Mouse (Mus musculus) forebrain, embryonic 11.5 days (tissue): ENCODE measurements around the gene Olfr853. TPM values are rescaled to one million over a fixed set of nuclear protein-coding genes. Genes with fewer than 3 reads are reported as not detected.

ENCODE experiments used
- ATAC-seq: fragments of 200-750 bp; cut with Nextera tagmentation; replicated peaks from 2 replicates; pipeline ENCODE4 v1.8.0; 2017; ENCODE audit warnings: moderate TSS enrichment; ENCODE audit not compliant: low FRiP score
- DNase-seq: peaks from one replicate; pipeline ENCODE4 v3.0.0-alpha.2; 2017; ENCODE audit warnings: low spot score
- H3K27ac ChIP-seq: fragments of 300-500 bp; sonication (generic); 2 replicates; pipeline ENCODE4 v1.5.1; 2014; ENCODE audit warnings: low read depth, low read length
- H3K27me3 ChIP-seq: fragments of 300-500 bp; sonication (generic); 2 replicates; pipeline ENCODE4 v1.6.1; 2014; ENCODE audit warnings: mild to moderate bottlenecking, low read length, mixed read lengths; ENCODE audit not compliant: control insufficient read depth, insufficient read depth
- H3K36me3 ChIP-seq: fragments of 300-500 bp; sonication (generic); 2 replicates; pipeline ENCODE4 v1.6.1; 2014; ENCODE audit warnings: mild to moderate bottlenecking, low read length, moderate library complexity, mixed read lengths; ENCODE audit not compliant: control insufficient read depth, insufficient read depth
- H3K4me1 ChIP-seq: fragments of 300-500 bp; sonication (generic); replicated peaks from 2 replicates; pipeline ENCODE4 v1.6.1; 2014; ENCODE audit warnings: low read length, mixed read lengths; ENCODE audit not compliant: control insufficient read depth, insufficient read depth
- H3K4me2 ChIP-seq: fragments of 300-500 bp; sonication (generic); 2 replicates; pipeline ENCODE4 v1.6.1; 2014; ENCODE audit warnings: low read depth, mild to moderate bottlenecking, low read length, moderate library complexity, mixed read lengths; ENCODE audit not compliant: severe bottlenecking
- H3K4me3 ChIP-seq: fragments of 300-500 bp; sonication (generic); 2 replicates; pipeline ENCODE4 v1.5.1; 2014; ENCODE audit warnings: low read depth, low read length
- H3K9ac ChIP-seq: fragments of 300-500 bp; sonication (generic); 2 replicates; pipeline ENCODE4 v1.6.1; 2014; ENCODE audit warnings: low read length
- H3K9me3 ChIP-seq: fragments of 300-500 bp; sonication (generic); 2 replicates; pipeline ENCODE4 v1.6.1; 2016; ENCODE audit warnings: low read length, mixed read lengths; ENCODE audit not compliant: control insufficient read depth
- WGBS: fragments of 180-500 bp; shearing (Covaris S2); extraction: QIAGEN DNeasy Blood & Tissue Kit; methylation state at CpG from one replicate; pipeline ENCODE4 v1.1.7; 2014; 5-methylcytosine and 5-hydroxymethylcytosine counted together
- polyA plus RNA-seq: library from polyadenylated mRNA; unstranded; fragments of >200 nt; fragmentation: Nextera tagmentation; extraction: Ambion mirVana; gene quantifications from 2 replicates; pipeline ENCODE4 v1.2.1, GENCODE M21; 2014

Gene Olfr853
- not detected in 2 replicates for polyA plus RNA-seq

- Histone ChIP-seq H3K36me3 (no peaks in the 10 kb centered on the region), H3K9me3 (no peaks in the 10 kb centered on the region; the same call in 1 of the 2 replicates), H3K4me2 (no peak within 1 kb of the TSS), H3K4me1 (no peaks in the 10 kb centered on the region), H3K27me3 (no peaks in the 10 kb centered on the region), H3K9ac (no peak within 1 kb of the TSS), H3K4me3 (no peak within 1 kb of the TSS), H3K27ac (no peak within 1 kb of the TSS)
- 86% methylated on average over 1 of the region's 1 CpGs for WGBS
- DNase-seq (no peak), ATAC-seq (no peak)
These were observed at the start of gene Olfr853 for GRCm38 (mm10) chr9:19540976-19541375. Olfr853 (minus strand) TSS chr9:19541076.

- Histone ChIP-seq H3K27ac (no peak within 1 kb of the TSS), H3K36me3 (no peaks in the 10 kb centered on the region), H3K9ac (no peak within 1 kb of the TSS), H3K27me3 (no peaks in the 10 kb centered on the region), H3K4me2 (no peak within 1 kb of the TSS), H3K9me3 (no peaks in the 10 kb centered on the region; the same call in 1 of the 2 replicates), H3K4me3 (no peak within 1 kb of the TSS), H3K4me1 (no peaks in the 10 kb centered on the region)
- no peak for DNase-seq
- ATAC-seq: no peak
These were observed 41.4 kb upstream of the Olfr853 start, which contains the start of gene Olfr855 for GRCm38 (mm10) chr9:19582317-19582716. Olfr855 (plus strand) TSS chr9:19582617.

GRCm38 (mm10) chr9:19567282-19567681 lies 26.4 kb upstream of the Olfr853 start, which contains the start of gene Olfr854:
Olfr854 (minus strand) TSS chr9:19567382.
- no peak within 1 kb of the TSS for H3K9ac ChIP-seq
- H3K4me1 ChIP-seq: no peaks in the 10 kb centered on the region
- ATAC-seq (no peak), DNase-seq (no peak)
- no peaks in the 10 kb centered on the region for H3K36me3 ChIP-seq
- no peak within 1 kb of the TSS for H3K4me2 ChIP-seq
- H3K4me3 ChIP-seq: no peak within 1 kb of the TSS
- no peaks in the 10 kb centered on the region for H3K27me3 ChIP-seq
- no peaks in the 10 kb centered on the region for H3K9me3 ChIP-seq
- WGBS: 73% methylated on average over 1 of the region's 1 CpGs
- H3K27ac ChIP-seq: no peak within 1 kb of the TSS

GRCm38 (mm10) chr9:19492995-19493394 lies 47.9 kb downstream of the Olfr853 start, which contains the start of gene Olfr851:
Olfr851 (plus strand) TSS chr9:19493295.
- DNase-seq (no peak), ATAC-seq (no peak)
- Histone ChIP-seq H3K4me2 (no peak within 1 kb of the TSS), H3K36me3 (no peaks in the 10 kb centered on the region), H3K27ac (no peak within 1 kb of the TSS), H3K27me3 (no peaks in the 10 kb centered on the region), H3K4me1 (no peaks in the 10 kb centered on the region), H3K9me3 (peaks cover 2% of the 10 kb centered on the region; the same call in 1 of the 2 replicates), H3K9ac (no peak within 1 kb of the TSS), H3K4me3 (no peak within 1 kb of the TSS)

Other genes with a start within 250 kb of the Olfr853 start
- gene Olfr844, start 224.7 kb downstream of the Olfr853 start, polyA plus RNA-seq: not detected in 2 replicates
- not detected in 2 replicates for gene Olfr845, start 204.6 kb downstream of the Olfr853 start, polyA plus RNA-seq
- gene Olfr846, start 177.1 kb downstream of the Olfr853 start, polyA plus RNA-seq: not detected in 2 replicates
- not detected in 2 replicates for gene Olfr847, start 162.4 kb downstream of the Olfr853 start, polyA plus RNA-seq
- not detected in 2 replicates for gene Olfr849, start 100.8 kb downstream of the Olfr853 start, polyA plus RNA-seq
- not detected in 2 replicates for gene Olfr850, start 62.8 kb downstream of the Olfr853 start, polyA plus RNA-seq
- gene Olfr851, start 47.8 kb downstream of the Olfr853 start, polyA plus RNA-seq: not detected in 2 replicates
- not detected in 2 replicates for gene Olfr854, start 26.3 kb upstream of the Olfr853 start, polyA plus RNA-seq
- gene Olfr855, start 41.5 kb upstream of the Olfr853 start, polyA plus RNA-seq: not detected in 2 replicates
- gene Zfp317, start 81.0 kb upstream of the Olfr853 start, polyA plus RNA-seq: 41.9 and 48.2 TPM in 2 replicates
- not detected in 2 replicates for gene Olfr857, start 168.4 kb upstream of the Olfr853 start, polyA plus RNA-seq
- not detected in 2 replicates for gene Olfr58, start 239.2 kb upstream of the Olfr853 start, polyA plus RNA-seq